Mouse (Mus musculus) hematopoietic stem cell, adult 5-6 weeks (primary cell): Measurements from ENCODE around the gene Asap2. TPM values are rescaled to one million over a fixed set of nuclear protein-coding genes. Genes with fewer than 3 reads are reported as not detected.

Source experiments
- ATAC-seq, 2 experiments: fragments of 125-278 bp in 1 of 2; replicated peaks in 1 of 2; 2 replicates each; pipeline ENCODE4 v1.8.0; 2016 to 2017; ENCODE audit warnings: inconsistent platforms in 2 of 2, mild to moderate bottlenecking in 2 of 2, moderate number of reproducible peaks in 2 of 2, low read depth in 1 of 2, moderate TSS enrichment in 1 of 2; ENCODE audit not compliant: low FRiP score in 2 of 2, poor library complexity in 2 of 2, severe bottlenecking in 2 of 2, insufficient read depth in 1 of 2, low TSS enrichment in 1 of 2
- total RNA-seq: library from RNA; stranded (forward); fragments of 172-1452, 232-1000 nt; gene quantifications from 2 replicates; pipeline ENCODE4 v1.2.3, GENCODE M21; 2017

The Asap2 gene
- total RNA-seq, 1 experiment from 2014 or later: 4.0 TPM

GRCm38 (mm10) chr12:21155062-21155461 is 164.8 kb downstream of the Asap2 start:
- ATAC-seq: no peak

GRCm38 (mm10) chr12:21159304-21159703 is 169.0 kb downstream of the Asap2 start:
- no peak for ATAC-seq

- peak in 1 of 2 experiments; percentile 28; a peak in 2 of 4 replicates for ATAC-seq
Observed at GRCm38 (mm10) chr12:21160327-21160828, 170.1 kb downstream of the Asap2 start.

GRCm38 (mm10) chr12:21161841-21162240 is 171.6 kb downstream of the Asap2 start:
- no peak for ATAC-seq

- no peak for ATAC-seq
Observed at GRCm38 (mm10) chr12:21163706-21164105, 173.4 kb downstream of the Asap2 start.

GRCm38 (mm10) chr12:21164251-21164650 is 174.0 kb downstream of the Asap2 start:
- ATAC-seq: no peak

GRCm38 (mm10) chr12:21165157-21165556 is 174.9 kb downstream of the Asap2 start:
- ATAC-seq: no peak

GRCm38 (mm10) chr12:21165891-21166342 is 175.7 kb downstream of the Asap2 start:
- ATAC-seq: no peak

GRCm38 (mm10) chr12:21166884-21167575 is 176.8 kb downstream of the Asap2 start:
- ATAC-seq: peak; percentile 61 to 79

- ATAC-seq: no peak
Observed at GRCm38 (mm10) chr12:21167741-21168140, 177.5 kb downstream of the Asap2 start.

GRCm38 (mm10) chr12:21168149-21168548 is 177.9 kb downstream of the Asap2 start:
- no peak for ATAC-seq

GRCm38 (mm10) chr12:21171776-21172490 is 181.7 kb downstream of the Asap2 start:
- peak in 1 of 2 experiments; percentile 4; a peak in 1 of 4 replicates for ATAC-seq

GRCm38 (mm10) chr12:21173847-21174412 is 183.7 kb downstream of the Asap2 start:
- ATAC-seq: no peak

- no peak for ATAC-seq
Observed at GRCm38 (mm10) chr12:21176399-21176798, 186.1 kb downstream of the Asap2 start.

- no peak for ATAC-seq
Observed at GRCm38 (mm10) chr12:21177123-21177698, 187.0 kb downstream of the Asap2 start.

- no peak for ATAC-seq
Observed at GRCm38 (mm10) chr12:21180091-21180490, 189.8 kb downstream of the Asap2 start.

GRCm38 (mm10) chr12:21182786-21183185 is 192.5 kb downstream of the Asap2 start:
- ATAC-seq: no peak

- ATAC-seq: no peak
Observed at GRCm38 (mm10) chr12:21183321-21183720, 193.1 kb downstream of the Asap2 start.
